Mouse (Mus musculus) cerebellum, postnatal 14 days (tissue): ENCODE results near the gene Eif4a2.
A peak's percentile ranks its signal among the peaks of the same experiment; 100 is the strongest.

Source experiments
- DNase-seq, 2 experiments: peaks; one replicate each; pipeline ENCODE4 v3.0.0; 2021; ENCODE audit warnings: mixed read lengths in 2 of 2

Eif4a2 gene

DNA sequence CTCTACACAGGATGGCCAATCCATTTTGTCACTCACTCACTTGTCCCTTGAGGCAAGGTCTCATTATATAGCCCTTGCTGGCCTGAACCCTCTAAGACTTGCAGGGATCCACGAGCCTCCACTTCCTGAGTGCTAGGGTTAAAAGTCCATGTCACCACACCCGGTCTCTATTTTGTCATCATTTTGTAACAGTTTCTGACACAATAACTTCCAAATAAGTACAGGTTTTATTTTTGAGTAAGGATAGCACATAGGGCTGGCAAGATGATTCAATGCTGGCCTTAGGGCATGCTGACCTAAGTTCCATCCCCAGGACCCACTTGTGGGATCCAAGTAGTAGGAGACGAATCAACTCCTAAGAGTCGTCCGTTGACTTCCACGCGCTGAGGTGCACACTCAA is 1.1 kb upstream of the Eif4a2 start:
- DNase-seq, result no peak

DNA sequence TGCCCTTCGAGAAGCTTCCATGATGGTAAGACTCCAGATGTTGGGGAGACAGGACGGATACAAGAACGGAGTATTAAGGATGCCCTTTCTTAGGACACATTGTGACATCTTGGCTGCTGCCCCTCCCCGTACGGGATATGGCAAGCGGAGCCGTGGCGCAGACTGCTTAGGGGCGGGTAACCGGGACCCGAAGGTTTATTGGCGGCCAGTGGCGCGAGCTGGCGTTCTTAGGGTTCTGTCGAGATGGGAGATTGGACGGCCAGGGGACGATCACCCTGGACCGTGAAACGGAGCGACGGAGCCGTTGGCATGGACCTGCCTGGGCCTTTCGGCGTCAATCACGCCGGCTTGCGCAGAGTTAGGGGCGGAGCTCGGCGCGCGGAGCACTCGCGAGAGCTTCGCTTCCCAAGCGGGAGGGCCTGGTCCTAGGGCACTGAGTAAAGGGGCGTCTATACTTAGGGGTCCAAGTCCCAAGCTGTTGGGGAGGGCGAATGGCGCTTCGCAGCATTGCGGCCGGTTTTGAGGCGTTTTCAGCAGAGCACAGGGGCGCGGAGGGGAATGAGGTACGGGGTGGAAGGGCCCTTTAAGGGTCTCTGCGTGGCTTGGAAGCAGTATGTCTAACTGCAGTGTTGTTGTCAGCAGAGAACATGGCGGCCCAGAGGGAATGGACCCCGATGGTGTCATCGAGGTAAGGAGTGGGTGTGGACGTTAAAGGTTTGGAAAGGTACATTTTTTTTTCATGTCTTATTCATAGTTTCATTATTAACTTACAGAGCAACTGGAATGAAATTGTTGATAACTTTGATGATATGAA is 909 bp downstream of the Eif4a2 start:
- DNase-seq, result peak; percentile 89 to 92

DNA sequence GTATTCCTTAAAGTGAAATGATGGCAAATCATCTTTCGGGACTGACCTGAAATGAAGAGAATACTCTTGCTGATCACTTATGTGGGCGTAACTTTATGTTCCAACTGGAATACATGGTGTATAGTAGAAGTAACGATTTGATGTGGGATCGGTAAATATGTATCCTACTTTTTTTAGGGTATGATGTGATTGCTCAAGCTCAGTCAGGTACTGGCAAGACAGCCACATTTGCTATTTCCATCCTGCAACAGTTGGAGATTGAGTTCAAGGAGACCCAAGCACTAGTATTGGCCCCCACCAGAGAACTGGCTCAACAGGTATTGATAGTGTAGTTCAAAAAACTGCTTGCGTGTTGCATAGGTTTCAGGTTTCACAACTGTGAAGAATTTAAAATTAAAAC is 1.7 kb downstream of the Eif4a2 start:
- no peak for DNase-seq

DNA sequence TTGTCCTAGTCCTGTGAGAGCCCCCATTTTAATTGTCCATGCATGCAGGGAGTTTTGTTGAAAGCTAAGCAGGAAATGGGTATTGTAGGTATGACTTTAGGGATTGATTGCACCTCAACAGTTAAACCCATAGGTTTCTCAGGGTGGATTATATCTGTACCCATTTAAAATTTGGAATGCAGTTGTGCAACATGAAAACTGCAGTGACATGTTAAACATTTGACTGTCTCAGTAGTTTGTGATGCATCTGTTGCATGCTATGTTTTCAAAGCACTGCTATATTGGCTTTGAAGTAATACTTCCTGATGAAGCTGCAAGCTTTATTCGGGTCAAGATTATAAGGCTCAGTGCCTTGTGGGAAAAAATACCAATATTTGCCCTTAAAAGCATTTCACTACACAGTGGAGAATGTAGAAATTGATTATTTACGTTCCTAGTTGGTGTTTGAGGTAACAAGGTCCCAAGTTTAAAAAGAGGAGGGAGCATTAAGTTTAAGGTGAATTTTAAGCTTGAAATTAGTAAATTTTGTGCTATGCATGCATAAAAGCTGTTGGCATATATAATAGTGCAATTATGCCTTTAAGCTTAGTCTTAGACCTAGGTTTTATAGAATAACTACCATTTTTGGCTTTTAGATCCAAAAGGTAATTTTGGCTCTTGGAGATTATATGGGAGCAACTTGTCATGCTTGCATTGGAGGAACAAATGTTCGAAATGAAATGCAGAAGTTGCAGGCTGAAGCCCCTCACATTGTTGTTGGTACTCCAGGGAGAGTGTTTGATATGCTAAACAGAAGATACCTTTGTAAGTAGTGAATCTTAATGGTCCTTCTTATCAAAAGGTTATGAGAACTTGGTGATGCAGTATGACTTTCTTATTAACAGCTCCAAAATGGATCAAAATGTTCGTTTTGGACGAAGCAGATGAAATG is 2.4 kb downstream of the Eif4a2 start:
- DNase-seq, result no peak

DNA sequence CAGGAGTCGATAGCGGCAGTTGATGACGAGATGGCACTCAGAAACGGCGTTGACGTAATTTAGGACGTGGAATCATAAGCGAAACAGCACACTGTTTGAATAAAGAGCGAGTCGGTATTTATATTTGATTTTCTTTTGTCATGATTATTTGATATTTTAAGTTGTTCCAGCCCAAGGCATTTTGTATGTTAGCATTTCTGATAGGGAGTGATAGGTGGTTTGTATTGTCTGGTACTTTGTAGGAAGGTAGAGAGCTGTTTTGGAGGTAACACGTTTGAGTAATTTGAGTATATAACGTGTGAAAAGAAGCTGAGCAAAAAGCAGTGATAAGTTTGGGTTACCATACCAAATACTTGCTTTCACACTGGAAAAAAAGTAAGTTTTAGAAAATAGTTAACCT is 5.1 kb downstream of the Eif4a2 start:
- DNase-seq, result no peak

DNA sequence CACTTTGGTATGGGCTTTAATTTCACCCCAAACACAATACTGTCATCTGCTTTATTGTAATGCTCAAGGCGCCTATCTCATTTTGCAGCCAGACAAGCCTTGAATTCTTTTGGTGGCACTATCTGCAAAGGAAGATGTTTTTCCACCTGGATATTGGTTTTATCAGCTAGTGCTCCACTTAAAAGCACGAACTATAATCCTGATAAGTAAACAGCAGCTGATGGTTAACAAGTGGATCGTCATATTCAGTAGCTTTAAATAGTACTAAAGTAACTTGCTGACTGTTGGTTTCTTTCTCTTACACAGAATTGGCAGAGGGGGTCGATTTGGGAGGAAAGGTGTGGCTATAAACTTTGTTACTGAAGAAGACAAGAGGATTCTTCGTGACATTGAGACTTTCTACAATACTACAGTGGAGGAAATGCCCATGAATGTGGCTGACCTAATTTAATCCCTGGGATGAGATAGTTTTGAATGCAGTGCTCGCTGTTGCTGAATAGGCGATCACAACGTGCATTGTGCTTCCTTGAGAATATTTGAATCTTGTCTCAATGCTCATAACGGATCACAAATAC is 5.7 kb downstream of the Eif4a2 start:
- DNase-seq, result no peak

DNA sequence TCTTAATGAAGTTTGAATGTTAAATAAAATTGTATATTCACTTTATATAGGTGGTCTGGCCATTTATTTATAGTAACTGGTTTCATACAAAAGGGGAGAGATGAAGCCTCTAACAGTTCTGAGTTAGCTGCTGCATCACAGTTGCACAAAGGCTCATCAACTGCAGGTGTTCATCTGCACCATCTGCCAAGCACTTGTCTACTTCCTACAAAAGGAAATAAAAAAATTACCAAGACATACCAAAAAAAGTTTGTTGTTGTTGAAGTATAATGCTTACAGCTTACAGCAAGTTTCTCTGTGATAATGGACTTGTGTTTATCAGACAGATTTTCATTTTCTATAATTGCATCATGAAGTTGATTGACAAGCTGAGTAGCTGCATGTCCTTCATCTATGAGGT is 6.7 kb downstream of the Eif4a2 start:
- no peak for DNase-seq

DNA sequence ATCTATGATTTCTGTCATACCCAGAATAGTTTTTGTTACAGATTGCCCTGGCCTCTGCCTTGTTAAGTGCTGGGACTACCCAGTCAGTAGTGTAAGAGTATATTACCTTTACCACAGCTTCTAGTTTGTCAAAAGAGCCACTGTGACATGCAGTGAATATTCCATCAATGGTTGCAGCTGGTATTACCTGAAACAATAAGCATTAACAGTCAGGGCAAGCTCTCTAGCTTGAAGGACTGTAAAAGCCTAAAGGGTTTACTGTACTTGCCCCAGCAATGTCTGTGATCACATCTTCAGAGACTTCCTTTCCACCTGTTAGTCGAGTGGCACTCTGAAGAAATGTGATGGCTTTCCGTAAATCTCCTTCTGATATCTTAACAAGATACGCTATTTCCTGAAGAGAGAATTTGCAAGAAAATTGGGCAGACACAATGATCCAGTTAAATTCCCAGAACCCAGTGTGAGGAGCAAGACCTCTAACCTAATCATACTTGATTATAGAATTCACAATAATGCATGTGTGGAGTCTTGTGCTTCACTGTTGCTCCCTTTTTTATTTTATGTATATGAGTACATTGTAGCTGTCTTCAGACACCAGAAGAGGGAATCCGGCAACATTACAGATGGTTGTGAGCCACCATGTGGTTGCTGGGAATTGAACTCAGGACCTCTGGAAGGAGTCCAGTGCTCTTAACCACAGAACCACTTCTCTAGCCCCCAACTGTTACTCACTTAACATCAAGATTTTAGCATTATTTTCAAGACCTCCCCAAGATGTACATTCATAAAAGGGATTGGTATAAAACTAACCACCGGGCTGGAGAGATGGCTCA is 7.3 kb downstream of the Eif4a2 start:
- no peak for DNase-seq

DNA sequence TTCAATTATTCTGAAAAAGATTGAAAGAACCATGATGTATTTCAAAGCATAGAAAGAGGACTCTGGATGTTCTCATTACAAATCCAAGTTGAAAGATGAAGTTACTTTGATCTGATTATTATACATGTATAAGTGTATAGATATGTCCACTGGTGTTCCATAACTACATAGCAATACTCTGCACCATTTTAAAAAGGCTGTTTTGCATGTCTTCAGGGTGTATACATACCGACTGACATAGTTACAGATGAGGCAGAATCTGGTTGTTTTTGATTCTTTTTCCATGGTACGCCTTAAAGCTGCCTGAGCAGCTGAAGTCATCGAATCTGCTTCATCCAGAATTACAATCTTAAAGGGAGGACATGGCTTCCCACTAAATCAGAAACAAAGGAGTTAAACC is 8.2 kb downstream of the Eif4a2 start:
- no peak for DNase-seq

DNA sequence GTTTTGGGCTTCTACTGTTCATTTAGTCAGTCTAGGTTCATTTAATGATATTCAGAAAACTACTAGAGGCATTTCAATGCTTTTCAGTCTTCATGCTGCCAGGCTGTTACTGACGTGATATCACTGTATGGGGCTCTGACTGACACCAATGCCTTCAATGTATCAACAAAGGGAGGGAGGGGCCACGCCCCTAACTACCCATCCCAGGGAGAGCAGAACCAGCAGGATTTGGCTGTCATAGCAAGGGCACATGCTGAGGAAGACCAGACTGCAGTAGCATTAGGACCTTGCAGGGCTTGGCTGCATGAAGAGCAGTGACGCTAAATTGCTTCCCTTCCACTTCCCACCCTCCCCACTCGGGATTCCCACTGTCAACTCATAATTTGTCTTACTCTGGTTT is 9.9 kb downstream of the Eif4a2 start:
- no peak for DNase-seq

DNA sequence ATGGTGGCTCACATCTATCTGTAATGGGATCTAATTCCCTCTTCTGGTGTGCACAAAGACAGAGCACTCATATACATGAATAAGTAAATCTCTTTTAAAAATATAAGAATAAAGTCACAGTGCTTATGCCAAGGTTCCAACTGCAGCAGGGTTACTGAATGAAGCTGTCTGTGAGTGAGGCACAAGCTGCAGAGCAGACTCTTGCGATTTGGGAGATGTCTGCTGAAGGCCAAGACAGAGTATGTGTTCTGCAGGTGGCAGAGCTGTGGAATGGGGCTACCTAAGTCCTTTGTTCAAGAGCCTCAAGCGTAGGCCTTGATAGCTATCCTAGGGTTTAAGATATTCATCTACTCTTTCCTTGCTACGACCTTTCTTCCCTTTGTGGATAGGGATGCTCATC is 15.2 kb downstream of the Eif4a2 start:
- DNase-seq, result no peak

DNA sequence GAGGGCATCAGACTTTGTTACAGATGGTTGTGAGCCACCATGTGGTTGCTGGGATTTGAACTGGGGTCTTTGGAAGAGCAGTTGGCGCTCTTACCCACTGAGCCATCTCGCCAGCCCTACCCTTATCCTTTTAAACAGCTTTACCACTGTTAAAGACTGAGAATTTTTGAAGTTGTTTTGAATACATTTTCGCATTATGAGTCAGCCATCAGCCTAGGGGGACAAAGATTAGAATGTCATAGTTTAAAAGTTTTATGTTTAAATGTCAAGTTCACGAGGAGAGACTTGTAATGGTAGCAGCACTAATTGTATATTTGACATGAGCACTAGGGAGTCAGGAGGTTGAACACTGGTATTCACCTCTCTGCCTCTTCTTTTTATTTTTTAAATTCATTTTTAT is 15.9 kb downstream of the Eif4a2 start:
- no peak for DNase-seq

DNA sequence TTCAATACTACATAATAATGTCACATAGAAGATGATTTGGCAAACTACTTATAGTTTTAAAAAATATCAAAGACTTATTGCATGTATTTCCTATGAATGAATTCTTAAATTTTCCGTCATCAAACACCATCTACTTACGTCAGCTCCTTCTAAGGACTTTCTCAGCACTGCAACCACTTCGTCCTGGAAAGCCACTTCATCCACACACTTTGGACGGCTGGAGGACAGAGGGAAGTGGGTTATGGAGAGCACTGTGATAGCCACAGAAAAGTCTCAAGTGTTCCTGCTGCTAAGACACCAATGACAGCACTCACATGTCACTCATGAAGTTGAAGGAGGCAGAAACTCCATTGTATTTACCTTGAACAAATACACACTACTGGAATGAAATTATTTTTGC is 17.2 kb downstream of the Eif4a2 start:
- no peak for DNase-seq

DNA sequence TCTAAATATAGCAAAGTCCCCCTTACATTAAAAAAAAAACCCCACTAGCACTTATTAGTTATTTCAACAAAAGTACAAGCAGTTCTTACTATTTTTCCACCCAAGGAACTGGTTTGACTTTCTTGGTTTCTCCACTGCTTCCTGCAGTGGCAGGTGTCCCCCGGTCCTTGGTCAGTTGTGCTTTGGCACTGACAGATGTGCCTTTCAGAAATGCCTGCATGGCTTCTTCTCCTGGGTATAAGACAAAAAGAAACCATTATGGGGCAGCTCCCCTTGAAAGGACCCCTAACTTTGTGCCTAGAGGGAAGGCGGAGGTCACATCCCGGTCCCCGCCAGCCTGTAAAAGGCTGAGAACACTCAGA is 20.0 kb downstream of the Eif4a2 start:
- no peak for DNase-seq

DNA sequence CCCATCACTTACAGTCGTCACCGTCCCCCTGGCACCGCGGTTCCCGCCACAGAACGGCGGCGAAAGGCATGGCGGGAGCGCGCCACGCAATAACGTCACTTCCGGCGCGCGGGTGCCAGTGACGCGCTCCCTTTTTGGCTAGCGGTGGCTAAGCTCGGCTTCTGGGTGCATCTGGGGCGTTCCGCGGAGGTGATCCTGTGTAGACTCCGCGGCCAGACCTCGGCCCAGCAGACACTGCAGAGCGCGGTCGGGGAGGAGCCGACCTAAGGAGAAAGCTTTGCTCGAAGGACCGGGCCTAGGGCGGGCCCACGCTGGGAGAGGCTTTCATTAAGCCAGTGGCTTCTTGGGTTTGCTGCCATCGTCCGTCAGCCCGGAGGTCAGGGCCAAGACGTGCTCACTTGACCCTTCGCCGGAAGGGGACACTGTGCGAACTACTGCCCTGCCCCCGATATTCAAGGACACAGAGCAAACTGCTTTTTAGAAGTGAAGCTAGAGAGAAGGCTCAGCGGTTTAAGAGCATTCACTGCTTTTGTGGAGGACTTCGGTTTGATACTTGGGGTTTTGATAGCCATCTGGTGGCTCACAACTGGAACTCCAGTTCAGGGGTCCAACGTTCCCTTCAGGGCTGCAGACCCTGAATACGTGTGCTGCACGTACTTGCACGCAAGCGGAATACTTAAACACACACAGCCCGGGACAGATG is 20.6 kb downstream of the Eif4a2 start, which contains the start of gene Rfc4:
TSS of gene Rfc4 (minus strand) at position 65 of the 703 bp plus-strand sequence.
- peak; percentile 94 to 96 for DNase-seq

DNA sequence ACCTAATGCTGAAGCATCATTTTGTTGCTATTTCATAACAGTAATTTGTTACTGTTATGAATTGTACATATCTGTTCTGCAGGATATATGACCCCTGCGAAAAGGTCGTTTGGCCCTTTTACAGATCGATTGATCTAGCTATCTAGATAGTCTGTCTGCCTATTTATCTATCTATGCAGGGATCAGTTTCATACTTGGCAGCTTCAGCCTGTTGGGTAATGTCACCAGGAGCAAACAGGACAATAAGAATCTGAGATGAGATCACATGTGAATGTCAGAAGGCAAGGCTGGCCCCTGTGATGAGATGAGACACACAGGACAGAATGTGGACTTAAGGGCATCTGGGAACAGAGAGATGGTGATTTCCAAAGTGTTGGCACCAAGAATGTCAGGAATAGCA is 23.1 kb downstream of the Eif4a2 start:
- DNase-seq, result no peak

DNA sequence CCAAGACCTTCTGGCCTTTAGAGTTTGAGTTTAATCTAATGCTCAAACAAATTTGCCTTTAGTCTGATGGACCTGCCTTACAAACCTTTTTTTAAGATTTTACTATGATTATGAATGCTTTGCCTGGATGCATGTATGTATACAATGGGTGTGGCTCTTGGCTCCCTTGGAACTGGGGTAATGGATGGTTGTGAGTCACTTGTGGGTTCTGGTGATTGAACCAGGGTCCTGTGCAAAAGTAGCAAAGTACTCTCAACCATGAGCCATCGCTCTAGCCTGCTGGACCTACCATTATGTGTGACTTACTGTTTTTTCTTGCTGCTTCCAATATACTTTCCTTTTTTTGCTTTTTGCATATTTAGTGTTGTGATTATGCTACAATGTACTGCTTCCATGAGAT is 25.1 kb downstream of the Eif4a2 start:
- no peak for DNase-seq

DNA sequence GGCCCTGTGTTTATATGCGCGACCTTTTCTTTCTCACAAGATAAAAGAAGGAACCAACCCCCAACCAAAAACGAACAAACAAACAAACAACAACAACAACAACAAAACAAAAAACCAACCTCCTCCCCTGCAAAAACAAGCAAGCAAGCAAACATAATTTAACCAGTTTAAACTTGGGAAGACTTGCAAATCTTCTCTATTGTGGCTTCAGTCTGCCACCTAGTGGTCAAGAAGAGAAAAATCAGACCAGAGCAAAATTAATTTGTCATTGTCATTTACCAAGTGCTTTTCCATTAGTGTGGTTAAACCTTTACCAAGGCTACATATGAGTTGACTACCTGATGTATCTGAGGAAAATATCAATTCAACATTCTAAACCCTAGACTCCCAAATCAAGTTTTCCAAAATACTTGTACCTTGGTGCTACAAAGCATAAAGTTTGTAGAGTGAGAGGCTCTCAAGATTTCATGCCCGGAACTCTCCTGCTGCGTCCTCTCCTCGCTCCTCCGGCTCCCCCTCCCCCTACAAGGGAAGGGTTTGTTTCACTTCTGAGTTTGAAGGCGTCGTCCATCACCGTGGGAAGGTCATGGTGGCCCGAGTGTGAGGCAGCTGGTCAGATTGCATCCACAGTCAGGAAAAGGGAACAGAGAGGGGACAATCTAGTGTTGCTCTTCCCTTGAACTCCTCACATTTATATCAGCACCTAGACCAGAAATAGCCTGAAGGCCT is 28.3 kb downstream of the Eif4a2 start:
- peak; percentile 22 to 48 for DNase-seq

DNA sequence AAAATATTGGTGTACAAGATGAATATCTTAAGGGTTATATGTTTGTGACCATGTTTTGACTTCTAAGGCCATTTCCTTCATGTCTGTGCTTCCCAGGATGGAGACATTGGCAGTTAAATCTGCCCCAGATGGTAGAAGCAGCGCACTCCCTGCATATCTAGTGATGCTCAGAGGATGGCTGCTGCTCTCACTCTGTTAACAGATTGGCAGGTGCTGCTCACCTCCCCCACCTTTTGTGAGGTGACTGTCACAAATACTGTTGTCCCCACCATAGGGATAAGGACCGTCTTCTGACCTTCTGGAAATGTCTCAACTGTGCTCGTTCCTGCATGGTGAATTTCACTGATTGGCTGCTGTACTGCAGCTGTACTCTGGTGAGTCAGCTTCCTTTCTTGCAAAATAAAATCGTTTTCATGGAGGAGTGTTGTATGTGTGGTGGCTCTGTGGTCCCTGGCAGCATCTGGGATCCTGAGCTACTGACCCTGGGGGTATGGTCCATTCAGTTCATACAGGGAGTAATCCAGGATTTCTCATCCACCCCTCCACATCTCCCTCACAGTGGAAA is 29.2 kb downstream of the Eif4a2 start:
- peak; percentile 29 to 44 for DNase-seq

DNA sequence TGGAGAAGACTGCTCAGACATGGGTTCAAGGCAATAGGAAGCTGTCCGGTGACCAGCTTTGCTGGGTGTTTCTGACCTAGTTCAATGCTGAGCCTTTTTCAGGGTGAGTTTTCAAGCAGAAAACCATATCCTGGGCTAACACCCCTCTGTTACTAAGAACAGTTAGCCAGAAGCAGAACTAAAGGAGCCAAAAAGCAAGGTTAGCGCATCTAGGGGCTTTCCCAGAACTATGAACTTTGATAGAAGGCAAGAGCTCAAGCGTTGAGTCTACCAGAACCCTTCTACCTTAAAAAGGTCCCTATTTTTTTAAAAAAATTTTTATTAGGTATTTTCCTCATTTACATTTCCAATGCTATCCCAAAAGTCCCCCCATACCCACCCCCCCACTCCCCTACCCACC is 33.7 kb downstream of the Eif4a2 start:
- no peak for DNase-seq

DNA sequence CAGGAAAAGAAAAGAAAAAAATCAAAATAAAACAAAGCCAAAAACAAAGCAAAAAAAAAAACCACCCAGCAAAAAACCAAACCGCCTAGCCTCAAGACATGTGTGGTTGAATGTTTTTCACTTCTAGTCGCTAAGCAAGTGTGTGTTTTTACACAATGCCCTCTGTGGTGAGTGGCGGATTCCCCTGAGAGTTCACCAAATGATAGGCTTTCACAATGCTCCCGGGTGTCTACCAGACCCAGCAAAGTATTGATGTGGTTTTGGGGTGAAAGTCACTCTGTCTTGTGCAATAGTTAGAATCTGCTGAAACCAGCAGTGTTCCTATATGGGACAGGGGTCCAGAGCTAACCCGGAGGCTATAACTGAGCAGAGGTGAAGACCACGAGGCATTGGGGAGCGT is 37.1 kb downstream of the Eif4a2 start:
- DNase-seq, result no peak
